Mouse (Mus musculus) liver, embryonic 13.5 days (tissue): ENCODE results near the gene 4930503B20Rik. TPM values are rescaled to one million over a fixed set of nuclear protein-coding genes. Genes with fewer than 3 reads are reported as not detected.

Experiments
- ATAC-seq: fragments of 200-750 bp; cut with Nextera tagmentation; 2 replicates; pipeline ENCODE4 v1.8.0; 2017; ENCODE audit warnings: low read depth, mild to moderate bottlenecking, moderate number of reproducible peaks, moderate library complexity
- DNase-seq: peaks from one replicate; pipeline ENCODE4 v3.0.0; 2022
- H3K27ac ChIP-seq: fragments of 300-500 bp; sonication (generic); 2 replicates; pipeline ENCODE4 v1.5.1; 2015; ENCODE audit warnings: moderate library complexity, mild to moderate bottlenecking, inconsistent platforms
- H3K27me3 ChIP-seq: fragments of 300-500 bp; sonication (generic); 2 replicates; pipeline ENCODE4 v1.6.1; 2015; ENCODE audit warnings: mild to moderate bottlenecking, inconsistent platforms
- H3K36me3 ChIP-seq: fragments of 300-500 bp; sonication (generic); 2 replicates; pipeline ENCODE4 v1.6.1; 2015; ENCODE audit warnings: mild to moderate bottlenecking, inconsistent platforms
- H3K4me1 ChIP-seq: fragments of 300-500 bp; sonication (generic); replicated peaks from 2 replicates; pipeline ENCODE4 v1.6.1; 2015; ENCODE audit warnings: inconsistent platforms
- H3K4me2 ChIP-seq: fragments of 300-500 bp; sonication (generic); 2 replicates; pipeline ENCODE4 v1.6.1; 2015; ENCODE audit warnings: inconsistent platforms, mild to moderate bottlenecking, moderate library complexity
- H3K4me3 ChIP-seq: fragments of 300-500 bp; sonication (generic); replicated peaks from 2 replicates; pipeline ENCODE4 v1.5.1; 2015; ENCODE audit warnings: mild to moderate bottlenecking, inconsistent platforms
- H3K9ac ChIP-seq: fragments of 300-500 bp; sonication (generic); 2 replicates; pipeline ENCODE4 v1.6.1; 2015; ENCODE audit warnings: mild to moderate bottlenecking, inconsistent platforms
- H3K9me3 ChIP-seq: fragments of 300-500 bp; sonication (generic); replicated peaks from 2 replicates; pipeline ENCODE4 v1.6.1; 2016; ENCODE audit warnings: inconsistent platforms
- WGBS: fragments of 180-500 bp; shearing (Covaris S2); methylation state at CpG from one replicate; pipeline ENCODE4 v1.1.7; 2015; ENCODE audit not compliant: insufficient replicate concordance; 5-methylcytosine and 5-hydroxymethylcytosine counted together
- polyA plus RNA-seq: library from polyadenylated mRNA; unstranded; fragments of >200 nt; fragmentation: Nextera tagmentation; extraction: Ambion mirVana; gene quantifications from 2 replicates; pipeline ENCODE4 v1.2.1, GENCODE M21; 2015

The 4930503B20Rik gene
- polyA plus RNA-seq, 1 experiment from 2014 or later = not detected

DNA sequence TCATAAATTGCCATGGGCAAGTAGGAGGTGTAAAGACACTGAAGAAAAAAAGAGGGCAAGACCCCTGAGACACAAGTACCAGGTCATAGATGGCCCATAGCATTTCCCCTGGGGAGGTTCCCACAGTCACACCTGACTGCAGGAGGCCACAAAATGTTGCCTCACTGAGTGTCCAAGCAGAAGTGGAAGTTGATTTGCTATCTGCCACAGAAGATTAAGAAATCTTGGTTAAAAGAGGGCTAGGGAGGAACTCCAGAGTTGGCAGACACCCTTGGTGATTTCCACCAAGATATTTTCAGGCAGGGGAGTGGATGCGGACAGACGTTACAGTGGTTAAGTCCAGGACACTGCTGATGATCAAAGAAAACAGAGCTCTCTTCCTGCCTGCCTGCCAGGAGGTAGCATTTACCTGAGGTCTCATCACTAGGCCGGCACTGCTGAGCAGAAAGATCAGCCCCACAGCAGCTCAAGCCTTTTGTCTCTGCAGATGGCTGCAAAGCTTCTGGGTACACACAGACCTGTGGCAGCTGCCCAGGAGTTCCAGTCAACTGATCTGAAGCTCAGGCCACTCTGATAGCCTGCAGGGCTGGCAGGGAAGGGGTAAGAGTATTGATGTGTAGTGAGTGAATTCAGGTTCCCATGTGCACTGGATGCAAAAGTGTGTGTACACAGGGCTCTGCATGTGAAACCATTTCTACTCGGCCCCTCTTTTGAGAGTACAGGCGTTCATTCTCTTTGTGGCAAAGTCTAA lies 34.4 kb downstream of the 4930503B20Rik start:
- Histone ChIP-seq H3K4me2 (no peak overlapping the region), H3K27ac (no peak overlapping the region), H3K4me1 (peaks cover 15% of the 10 kb centered on the region), H3K36me3 (no peaks in the 10 kb centered on the region), H3K9me3 (no peaks in the 10 kb centered on the region), H3K27me3 (no peaks in the 10 kb centered on the region), H3K9ac (no peak overlapping the region), H3K4me3 (no peak overlapping the region)
- no peak for DNase-seq
- WGBS = 55% methylated on average over 5 of the region's 5 CpGs
- ATAC-seq = no peak

DNA sequence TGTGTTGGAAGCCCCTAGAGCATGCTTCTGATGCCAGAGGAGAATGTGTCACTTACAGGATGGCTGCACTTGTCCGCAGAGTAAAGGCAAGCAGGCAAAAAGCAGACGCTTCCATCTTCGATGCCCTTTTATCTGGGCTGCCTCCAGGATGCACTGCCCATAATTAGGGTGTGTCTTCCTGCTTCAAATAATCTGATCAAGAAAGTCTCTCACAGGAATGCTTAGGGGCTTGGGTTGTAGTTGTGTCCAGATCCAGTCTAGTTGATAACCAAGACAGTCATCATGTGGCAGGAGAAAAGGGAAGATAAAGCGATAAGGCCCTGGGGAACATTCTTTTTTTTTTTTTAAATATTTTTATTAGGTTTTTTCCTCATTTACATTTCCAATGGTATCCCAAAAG lies 35.6 kb downstream of the 4930503B20Rik start, which contains the start of gene Dnase2b:
Gene Dnase2b (minus strand): TSS at position 101 of the 400 bp plus-strand sequence.
- H3K4me2 ChIP-seq = no peak within 1 kb of the TSS
- H3K4me1 ChIP-seq = peaks cover 15% of the 10 kb centered on the region
- H3K9ac ChIP-seq = no peak within 1 kb of the TSS
- H3K27ac ChIP-seq = no peak within 1 kb of the TSS
- DNase-seq (no peak), ATAC-seq (no peak)
- WGBS = 56% methylated on average over 4 of the region's 4 CpGs
- no peak within 1 kb of the TSS for H3K4me3 ChIP-seq
- H3K9me3 ChIP-seq = no peaks in the 10 kb centered on the region
- no peaks in the 10 kb centered on the region for H3K36me3 ChIP-seq
- no peaks in the 10 kb centered on the region for H3K27me3 ChIP-seq

DNA sequence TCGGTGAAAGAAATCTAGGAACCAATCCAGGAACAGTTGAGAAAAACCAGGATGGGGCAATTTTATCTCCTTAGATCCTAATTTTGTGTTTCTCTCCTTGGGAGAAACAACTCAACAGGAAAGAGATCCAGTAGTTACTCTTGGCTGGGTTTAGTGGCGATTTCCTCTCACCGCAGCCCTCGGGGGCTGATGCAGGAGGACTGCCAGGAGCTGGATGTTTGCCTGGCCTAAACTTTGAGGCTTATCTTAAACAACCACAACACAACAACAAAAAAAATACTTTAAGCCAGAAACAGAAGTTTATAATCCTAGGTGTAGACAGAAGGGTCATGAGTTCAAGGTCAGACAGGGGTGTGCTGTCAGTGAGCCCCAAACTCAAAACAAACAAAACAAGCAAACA lies 39.3 kb downstream of the 4930503B20Rik start:
- Histone ChIP-seq H3K4me1 (peaks cover 5% of the 10 kb centered on the region), H3K27ac (no peak overlapping the region), H3K9ac (no peak overlapping the region), H3K27me3 (no peaks in the 10 kb centered on the region), H3K9me3 (no peaks in the 10 kb centered on the region), H3K4me3 (no peak overlapping the region), H3K36me3 (no peaks in the 10 kb centered on the region), H3K4me2 (no peak overlapping the region)
- DNase-seq (no peak), ATAC-seq (no peak)
- WGBS = 57% methylated on average over 4 of the region's 4 CpGs

DNA sequence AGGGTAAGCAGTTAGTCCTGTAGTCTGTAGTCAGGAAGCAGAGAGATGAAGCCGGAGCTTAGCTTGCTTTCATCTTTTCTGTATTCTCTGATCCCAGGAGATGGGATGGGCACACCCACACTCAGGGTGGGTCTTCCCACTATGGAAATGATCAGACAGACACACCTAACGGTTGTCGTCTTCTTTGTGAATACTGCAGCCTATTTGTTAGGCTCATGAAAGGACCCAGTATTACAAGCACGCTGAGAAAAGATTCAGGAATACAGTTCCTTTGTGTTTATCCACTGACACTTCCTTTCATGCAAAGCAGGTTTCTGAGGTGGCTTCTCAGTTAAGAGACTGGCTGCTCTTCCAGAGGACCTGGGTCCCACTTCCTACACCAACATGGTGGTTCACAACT lies 39.9 kb downstream of the 4930503B20Rik start:
- Histone ChIP-seq H3K9ac (no peak overlapping the region), H3K27ac (no peak overlapping the region), H3K9me3 (no peaks in the 10 kb centered on the region), H3K4me1 (peaks cover 5% of the 10 kb centered on the region), H3K4me2 (no peak overlapping the region), H3K36me3 (no peaks in the 10 kb centered on the region), H3K27me3 (no peaks in the 10 kb centered on the region), H3K4me3 (no peak overlapping the region)
- WGBS = 74% methylated on average over 4 of the region's 4 CpGs
- no peak for DNase-seq
- no peak for ATAC-seq

DNA sequence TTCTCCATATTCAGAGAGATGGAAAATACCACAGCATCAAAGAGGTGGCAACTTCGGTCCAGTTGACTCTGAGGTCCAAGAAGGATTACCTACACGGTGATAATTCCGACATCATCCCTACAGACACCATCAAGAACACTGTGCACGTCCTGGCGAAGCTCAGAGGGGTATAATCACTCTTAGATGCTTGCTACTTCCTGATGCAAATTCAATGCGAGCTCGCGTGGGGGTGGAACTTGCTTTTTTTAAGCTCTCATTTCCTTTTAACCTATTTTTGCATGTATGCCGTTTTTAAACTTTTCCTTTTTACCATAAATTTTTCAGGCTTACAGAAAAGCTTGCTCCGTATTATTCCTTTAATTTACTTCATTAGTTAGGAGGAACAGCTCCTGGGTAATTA lies 40.8 kb downstream of the 4930503B20Rik start:
- no peak overlapping the region for H3K4me3 ChIP-seq
- WGBS = 67% methylated on average over 10 of the region's 10 CpGs
- no peak overlapping the region for H3K4me2 ChIP-seq
- no peaks in the 10 kb centered on the region for H3K36me3 ChIP-seq
- DNase-seq (no peak), ATAC-seq (no peak)
- H3K4me1 ChIP-seq = peaks cover 2% of the 10 kb centered on the region
- no peaks in the 10 kb centered on the region for H3K27me3 ChIP-seq
- H3K9ac ChIP-seq = no peak overlapping the region
- no peak overlapping the region for H3K27ac ChIP-seq
- H3K9me3 ChIP-seq = no peaks in the 10 kb centered on the region

DNA sequence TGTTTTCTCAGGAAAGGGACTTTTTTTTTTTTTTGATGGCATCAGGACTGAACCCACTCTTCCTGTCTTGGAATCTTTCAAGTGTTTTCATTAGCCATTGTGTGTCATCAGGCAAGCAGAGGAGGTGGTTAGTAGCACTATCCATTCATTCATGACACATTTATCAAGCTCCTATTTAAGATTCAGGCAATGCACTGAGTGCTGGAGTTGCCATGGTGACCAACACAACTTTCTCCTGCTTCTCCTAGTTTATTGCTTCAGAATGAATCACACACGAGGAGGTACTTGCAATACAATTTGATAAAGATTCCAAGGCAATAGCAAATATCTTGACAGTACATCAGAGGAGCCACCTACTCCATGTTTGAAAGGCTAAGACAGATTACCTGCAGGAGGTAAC lies 43.7 kb downstream of the 4930503B20Rik start:
- DNase-seq (no peak), ATAC-seq (no peak)
- H3K9ac ChIP-seq = no peak overlapping the region
- H3K4me2 ChIP-seq = no peak overlapping the region
- no peak overlapping the region for H3K27ac ChIP-seq
- no peaks in the 10 kb centered on the region for H3K36me3 ChIP-seq
- 25% methylated on average over 1 of the region's 1 CpGs for WGBS
- H3K4me3 ChIP-seq = no peak overlapping the region
- H3K27me3 ChIP-seq = no peaks in the 10 kb centered on the region
- H3K4me1 ChIP-seq = no peaks in the 10 kb centered on the region
- H3K9me3 ChIP-seq = no peaks in the 10 kb centered on the region

DNA sequence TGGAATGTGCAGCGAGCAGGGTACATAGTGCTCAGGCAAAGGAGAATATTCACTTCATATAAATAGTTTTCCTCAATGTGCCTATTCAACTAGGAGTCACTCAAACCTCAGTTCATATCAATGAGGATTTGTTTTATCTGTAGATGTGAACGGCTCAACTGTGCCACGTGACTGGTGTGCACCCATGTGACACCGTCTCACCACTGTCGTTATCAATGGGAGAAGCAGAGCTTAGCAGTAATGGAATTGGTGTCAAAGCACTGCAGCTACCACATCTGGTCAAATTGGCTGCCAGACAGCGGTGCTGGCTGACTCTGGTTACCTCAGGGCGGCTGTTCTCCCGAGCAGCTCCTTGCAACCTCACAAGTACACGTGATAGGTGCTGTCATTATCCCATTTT lies 46.5 kb downstream of the 4930503B20Rik start:
- DNase-seq = no peak

DNA sequence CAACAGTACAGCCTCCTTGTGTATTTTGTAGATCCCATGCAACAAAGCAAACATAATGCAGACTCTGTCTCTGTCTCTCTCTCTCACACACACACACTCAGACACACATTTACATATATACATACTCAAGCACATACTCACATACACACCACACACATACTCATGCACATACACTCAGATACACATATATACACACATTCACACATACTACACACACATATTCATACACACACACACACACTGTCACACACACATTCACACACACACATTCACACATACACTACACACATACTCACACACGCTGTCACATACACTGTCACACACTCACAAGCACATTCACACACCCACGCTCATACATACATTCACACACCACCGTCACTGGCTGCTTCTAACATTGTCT lies 48.6 kb downstream of the 4930503B20Rik start:
- ATAC-seq = no peak
- H3K4me2 ChIP-seq = no peak overlapping the region
- no peak overlapping the region for H3K9ac ChIP-seq
- H3K27ac ChIP-seq = no peak overlapping the region
- no peaks in the 10 kb centered on the region for H3K27me3 ChIP-seq
- no peak for DNase-seq
- H3K4me1 ChIP-seq = peaks cover 16% of the 10 kb centered on the region
- 69% methylated on average over 3 of the region's 3 CpGs for WGBS
- no peaks in the 10 kb centered on the region for H3K36me3 ChIP-seq
- no peaks in the 10 kb centered on the region for H3K9me3 ChIP-seq
- H3K4me3 ChIP-seq = no peak overlapping the region

More for the DNA sequence above, 46.5 kb downstream of the 4930503B20Rik start:
- H3K9me3 ChIP-seq = no peaks in the 10 kb centered on the region
- H3K27me3 ChIP-seq = no peaks in the 10 kb centered on the region
- H3K36me3 ChIP-seq = no peaks in the 10 kb centered on the region
- no peak overlapping the region for H3K9ac ChIP-seq
- peaks cover 16% of the 10 kb centered on the region for H3K4me1 ChIP-seq
- H3K4me2 ChIP-seq = no peak overlapping the region
- no peak for ATAC-seq
- 58% methylated on average over 9 of the region's 9 CpGs for WGBS
- no peak overlapping the region for H3K4me3 ChIP-seq
- H3K27ac ChIP-seq = no peak overlapping the region

DNA sequence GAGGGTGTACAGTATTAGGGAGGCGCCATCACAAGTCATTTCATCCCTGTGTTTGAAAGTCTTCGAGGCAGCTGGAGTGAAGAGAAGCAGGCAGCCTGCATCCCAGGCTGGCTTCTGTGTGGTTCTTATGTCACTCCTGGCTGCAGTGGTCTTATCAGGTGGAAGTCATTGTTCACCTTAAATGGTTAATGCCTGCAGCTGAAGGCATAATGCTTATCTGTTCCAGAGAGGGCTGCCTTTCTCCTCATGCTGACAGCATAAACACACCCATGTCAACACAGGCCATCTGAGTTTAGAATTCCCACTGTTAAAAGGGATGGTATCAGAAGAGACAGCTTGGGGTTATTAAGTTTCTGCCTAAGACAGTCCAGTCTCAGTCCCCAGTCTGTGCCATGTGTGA lies 49.9 kb downstream of the 4930503B20Rik start:
- no peak overlapping the region for H3K4me2 ChIP-seq
- 48% methylated on average over 2 of the region's 2 CpGs for WGBS
- H3K9ac ChIP-seq = no peak overlapping the region
- no peaks in the 10 kb centered on the region for H3K27me3 ChIP-seq
- peaks cover 19% of the 10 kb centered on the region for H3K4me1 ChIP-seq
- no peaks in the 10 kb centered on the region for H3K36me3 ChIP-seq
- DNase-seq (peak; percentile 34), ATAC-seq (peak; percentile 81)
- H3K4me3 ChIP-seq = no peak overlapping the region
- H3K9me3 ChIP-seq = no peaks in the 10 kb centered on the region
- H3K27ac ChIP-seq = no peak overlapping the region

DNA sequence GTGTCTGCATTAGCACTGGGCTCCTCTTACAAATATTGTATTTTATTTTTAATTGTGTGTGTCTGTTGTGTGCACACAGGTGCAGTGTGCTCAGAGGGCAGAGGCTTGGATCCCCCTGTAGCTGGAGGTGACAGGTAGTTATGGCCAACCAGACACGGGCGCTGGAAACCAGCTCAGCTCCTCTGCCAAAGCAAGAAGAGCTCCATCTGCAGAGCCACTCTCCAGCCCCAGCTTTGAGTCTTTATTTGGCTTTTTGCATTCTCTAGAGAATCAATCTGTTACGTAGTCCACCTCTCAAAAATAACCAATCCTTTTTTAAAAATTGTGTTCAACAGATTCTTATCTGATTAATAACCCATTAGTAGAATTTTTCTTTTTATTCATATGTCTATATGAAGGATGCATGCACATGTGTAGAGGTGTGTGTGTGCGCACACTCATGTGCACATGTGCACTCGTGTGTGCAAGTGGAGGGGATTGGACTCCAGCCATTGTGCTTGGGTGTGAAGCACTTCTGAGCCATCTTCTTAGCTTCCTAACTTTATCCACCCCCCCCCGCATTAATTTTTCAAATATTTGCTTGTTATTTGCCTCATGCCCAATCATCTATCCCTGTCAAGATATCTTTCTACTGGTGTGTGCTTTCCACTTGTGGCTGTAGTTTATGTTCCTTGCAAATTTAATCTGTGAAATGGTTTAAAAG lies 51.8 kb downstream of the 4930503B20Rik start:
- Histone ChIP-seq H3K4me3 (no peak overlapping the region), H3K9ac (no peak overlapping the region)
- WGBS = 75% methylated on average over 6 of the region's 6 CpGs

DNA sequence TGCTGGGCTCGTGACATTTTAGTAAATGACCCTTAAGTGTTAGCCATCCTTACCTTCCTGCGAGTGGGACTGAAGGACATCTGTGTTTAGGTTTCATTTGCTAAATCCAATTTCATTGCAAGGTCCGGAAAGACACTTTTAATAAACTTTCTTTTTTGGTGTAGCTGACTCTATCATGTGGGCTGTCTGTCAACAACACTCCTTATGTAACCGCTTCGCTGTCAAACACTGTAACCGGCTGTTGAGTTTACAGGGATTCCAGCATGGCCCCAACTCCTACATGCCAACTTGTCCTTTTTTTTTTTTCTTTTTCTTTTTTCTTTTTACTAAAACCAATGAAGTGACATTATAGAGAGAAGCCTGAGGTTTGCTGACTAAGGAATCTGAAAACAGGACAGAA lies 52.7 kb downstream of the 4930503B20Rik start:
- H3K4me2 ChIP-seq = no peak overlapping the region
- no peak overlapping the region for H3K27ac ChIP-seq
- no peaks in the 10 kb centered on the region for H3K27me3 ChIP-seq
- no peak for ATAC-seq
- H3K9me3 ChIP-seq = no peaks in the 10 kb centered on the region
- H3K36me3 ChIP-seq = no peaks in the 10 kb centered on the region
- H3K9ac ChIP-seq = no peak overlapping the region
- 63% methylated on average over 6 of the region's 6 CpGs for WGBS
- H3K4me1 ChIP-seq = peaks cover 19% of the 10 kb centered on the region
- H3K4me3 ChIP-seq = no peak overlapping the region
- DNase-seq = no peak

More for the DNA sequence above, 51.8 kb downstream of the 4930503B20Rik start:
- Histone ChIP-seq H3K9me3 (no peaks in the 10 kb centered on the region), H3K27ac (no peak overlapping the region), H3K27me3 (no peaks in the 10 kb centered on the region), H3K4me2 (no peak overlapping the region), H3K36me3 (no peaks in the 10 kb centered on the region), H3K4me1 (peaks cover 19% of the 10 kb centered on the region)
- DNase-seq (no peak), ATAC-seq (no peak)
